Mouse (Mus musculus): ENCODE measurements around the gene Ctsh.

Ctsh gene

GRCm38 (mm10) chr9:90122246-90122740, 68.3 kb downstream of the Ctsh start:
- no peak for TF ChIP-seq GATA4 (IDR thresholded peaks at IDR 0.05; ENCODE audit: insufficient replicate concordance, low read length)

GRCm38 (mm10) chr9:90124156-90124872, 70.4 kb downstream of the Ctsh start:
- no peak for TF ChIP-seq GATA4 (IDR thresholded peaks at IDR 0.05; ENCODE audit: insufficient replicate concordance, low read length)

DNA sequence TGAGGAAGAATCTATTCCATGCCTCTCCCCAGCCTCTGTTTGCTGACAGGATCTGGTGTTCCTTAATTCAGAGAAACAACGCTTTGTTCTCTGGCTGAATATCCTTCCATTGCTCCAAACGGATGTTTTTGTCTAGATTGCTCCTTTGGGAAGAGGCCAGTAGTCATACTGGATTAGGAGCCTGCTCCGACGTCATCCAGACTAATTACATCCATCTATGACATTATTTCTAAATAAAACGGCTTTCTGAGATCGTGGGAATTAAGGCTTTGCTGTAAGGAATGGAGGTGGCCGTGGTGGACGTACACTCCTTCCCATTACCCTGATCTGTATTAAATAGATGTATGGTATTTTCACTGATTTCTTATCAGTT, 70.9 kb downstream of the Ctsh start:
- TF ChIP-seq GATA4 (IDR thresholded peaks at IDR 0.05; ENCODE audit: insufficient replicate concordance, low read length) = no peak; the same call in 1 of the 2 replicates
